Mouse (Mus musculus): ENCODE data around the gene Ttc4. TPM values are rescaled to one million over a fixed set of nuclear protein-coding genes. Genes with fewer than 3 reads are reported as not detected.

The Ttc4 gene
- 155 and 159 TPM in 2 replicates for polyA plus RNA-seq (2012; rRNA removed)

- peaks cover 13% of the 10 kb centered on the region for H3K4me1 ChIP-seq (ENCODE audit: control insufficient read depth, insufficient read depth, low read length)
- H3K4me3 ChIP-seq (ENCODE audit: control insufficient read depth, low read depth, low read length): peak within 1 kb of the TSS; percentile 87
- peak within 1 kb of the TSS; percentile 34; the same call in 1 of the 2 replicates for H3K27ac ChIP-seq (ENCODE audit: control insufficient read depth, insufficient read depth, low read depth, low read length)
- TF ChIP-seq CTCF (IDR thresholded peaks at IDR 0.05; ENCODE audit: control insufficient read depth, insufficient read depth, insufficient replicate concordance, low read depth, low read length) (no peak), POLR2A (IDR thresholded peaks at IDR 0.05; ENCODE audit: control insufficient read depth, low read depth, low read length) (peak; percentile 76)
- no peaks in the 10 kb centered on the region for H3K27me3 ChIP-seq (ENCODE audit: control insufficient read depth, insufficient read depth, low read length)
- H3K36me3 ChIP-seq (ENCODE audit: control insufficient read depth, insufficient read depth, low read length): peaks cover 2% of the 10 kb centered on the region; the same call in 1 of the 2 replicates
Observed at GRCm38 (mm10) chr4:106678442-106679118, at the start of gene Ttc4. Gene Ttc4 (minus strand): TSS chr4:106678944.

DNA sequence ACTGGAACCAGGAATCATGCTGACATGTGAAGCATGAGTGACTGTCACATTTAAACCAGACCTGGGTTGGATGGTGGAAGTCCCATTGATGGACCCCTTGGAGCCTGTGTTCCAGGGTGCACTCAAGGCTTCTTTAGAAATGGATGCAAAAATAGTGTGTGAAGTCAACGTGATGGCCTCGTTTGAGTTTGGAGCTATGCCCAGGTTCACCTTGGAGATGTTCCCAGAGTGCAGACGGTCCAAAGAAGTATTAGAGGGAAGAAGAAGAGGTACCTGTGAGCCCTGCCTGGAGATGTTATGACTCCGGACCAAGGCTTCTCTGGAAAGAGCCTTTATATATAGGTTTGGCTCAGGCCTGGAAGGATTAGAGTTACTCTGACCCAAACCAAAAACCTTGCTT is 41.9 kb upstream of the Ttc4 start:
- TF ChIP-seq POLR2A (IDR thresholded peaks at IDR 0.05; ENCODE audit: control insufficient read depth, low read depth, low read length): no peak
- TF ChIP-seq CTCF (IDR thresholded peaks at IDR 0.05; ENCODE audit: control insufficient read depth, insufficient read depth, insufficient replicate concordance, low read depth, low read length): no peak
- Histone ChIP-seq H3K27ac (ENCODE audit: control insufficient read depth, insufficient read depth, low read depth, low read length) (no peak overlapping the region), H3K27me3 (ENCODE audit: control insufficient read depth, insufficient read depth, low read length) (no peaks in the 10 kb centered on the region), H3K36me3 (ENCODE audit: control insufficient read depth, insufficient read depth, low read length) (no peaks in the 10 kb centered on the region), H3K4me1 (ENCODE audit: control insufficient read depth, insufficient read depth, low read length) (no peaks in the 10 kb centered on the region), H3K4me3 (ENCODE audit: control insufficient read depth, low read depth, low read length) (no peak overlapping the region)

- H3K27me3 ChIP-seq (ENCODE audit: control insufficient read depth, insufficient read depth, low read length): no peaks in the 10 kb centered on the region
- no peaks in the 10 kb centered on the region for H3K4me1 ChIP-seq (ENCODE audit: control insufficient read depth, insufficient read depth, low read length)
- no peak overlapping the region for H3K4me3 ChIP-seq (ENCODE audit: control insufficient read depth, low read depth, low read length)
- H3K36me3 ChIP-seq (ENCODE audit: control insufficient read depth, insufficient read depth, low read length): no peaks in the 10 kb centered on the region
- TF ChIP-seq CTCF (IDR thresholded peaks at IDR 0.05; ENCODE audit: control insufficient read depth, insufficient read depth, insufficient replicate concordance, low read depth, low read length) (no peak), POLR2A (IDR thresholded peaks at IDR 0.05; ENCODE audit: control insufficient read depth, low read depth, low read length) (no peak)
- no peak overlapping the region for H3K27ac ChIP-seq (ENCODE audit: control insufficient read depth, insufficient read depth, low read depth, low read length)
Observed at GRCm38 (mm10) chr4:106713622-106714021, 34.9 kb upstream of the Ttc4 start.

DNA sequence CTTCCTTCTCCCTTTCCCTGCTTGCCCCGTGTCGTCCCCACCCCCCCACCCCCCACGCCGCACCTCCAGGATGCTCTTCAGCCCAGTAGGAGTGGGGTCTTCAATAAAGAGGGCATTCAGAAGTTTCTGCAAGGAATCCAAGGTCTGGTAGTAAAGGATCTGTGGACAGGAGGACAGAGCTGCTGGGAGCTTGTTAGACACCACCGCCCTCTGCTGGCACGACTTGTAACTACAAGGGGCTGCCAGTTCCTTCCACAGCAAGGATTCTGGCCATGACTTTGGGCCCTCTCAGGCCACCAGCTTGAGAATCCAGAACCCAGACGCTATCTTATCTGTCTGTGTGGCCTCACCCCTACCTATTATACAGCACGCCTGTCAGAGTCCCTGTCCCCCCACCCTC is 29.7 kb upstream of the Ttc4 start:
- H3K4me1 ChIP-seq (ENCODE audit: control insufficient read depth, insufficient read depth, low read length): peaks cover 2% of the 10 kb centered on the region
- H3K36me3 ChIP-seq (ENCODE audit: control insufficient read depth, insufficient read depth, low read length): no peaks in the 10 kb centered on the region
- no peak overlapping the region for H3K4me3 ChIP-seq (ENCODE audit: control insufficient read depth, low read depth, low read length)
- no peak overlapping the region for H3K27ac ChIP-seq (ENCODE audit: control insufficient read depth, insufficient read depth, low read depth, low read length)
- TF ChIP-seq POLR2A (IDR thresholded peaks at IDR 0.05; ENCODE audit: control insufficient read depth, low read depth, low read length) (no peak), CTCF (IDR thresholded peaks at IDR 0.05; ENCODE audit: control insufficient read depth, insufficient read depth, insufficient replicate concordance, low read depth, low read length) (peak; percentile 96)
- H3K27me3 ChIP-seq (ENCODE audit: control insufficient read depth, insufficient read depth, low read length): no peaks in the 10 kb centered on the region

DNA sequence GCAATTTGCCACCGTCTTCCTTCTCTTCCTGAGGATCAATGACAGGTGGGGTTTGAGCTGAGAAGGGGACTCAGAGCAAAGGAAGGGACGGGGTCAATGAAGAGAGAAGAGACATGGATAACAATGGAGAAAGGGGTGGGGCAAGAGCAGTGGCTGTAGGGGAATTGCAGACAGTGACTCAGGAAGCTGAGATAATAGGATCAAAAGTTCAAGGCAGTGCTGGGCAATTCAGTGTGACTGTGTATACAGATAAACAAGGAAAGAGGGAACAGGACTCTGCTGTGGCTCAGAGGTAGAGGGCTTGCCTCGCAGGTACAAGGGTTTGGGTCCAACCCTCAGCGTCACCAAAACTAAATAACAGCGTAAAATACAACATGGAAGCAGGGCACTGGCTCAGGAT is 29.2 kb upstream of the Ttc4 start:
- no peak overlapping the region for H3K4me3 ChIP-seq (ENCODE audit: control insufficient read depth, low read depth, low read length)
- no peaks in the 10 kb centered on the region for H3K27me3 ChIP-seq (ENCODE audit: control insufficient read depth, insufficient read depth, low read length)
- H3K4me1 ChIP-seq (ENCODE audit: control insufficient read depth, insufficient read depth, low read length): peaks cover 2% of the 10 kb centered on the region
- TF ChIP-seq POLR2A (IDR thresholded peaks at IDR 0.05; ENCODE audit: control insufficient read depth, low read depth, low read length) (no peak), CTCF (IDR thresholded peaks at IDR 0.05; ENCODE audit: control insufficient read depth, insufficient read depth, insufficient replicate concordance, low read depth, low read length) (no peak)
- no peak overlapping the region for H3K27ac ChIP-seq (ENCODE audit: control insufficient read depth, insufficient read depth, low read depth, low read length)
- no peaks in the 10 kb centered on the region for H3K36me3 ChIP-seq (ENCODE audit: control insufficient read depth, insufficient read depth, low read length)

- Histone ChIP-seq H3K4me3 (ENCODE audit: control insufficient read depth, low read depth, low read length) (no peak overlapping the region), H3K36me3 (ENCODE audit: control insufficient read depth, insufficient read depth, low read length) (no peaks in the 10 kb centered on the region), H3K4me1 (ENCODE audit: control insufficient read depth, insufficient read depth, low read length) (peaks cover 2% of the 10 kb centered on the region), H3K27me3 (ENCODE audit: control insufficient read depth, insufficient read depth, low read length) (no peaks in the 10 kb centered on the region), H3K27ac (ENCODE audit: control insufficient read depth, insufficient read depth, low read depth, low read length) (no peak overlapping the region)
- TF ChIP-seq CTCF (IDR thresholded peaks at IDR 0.05; ENCODE audit: control insufficient read depth, insufficient read depth, insufficient replicate concordance, low read depth, low read length) (no peak), POLR2A (IDR thresholded peaks at IDR 0.05; ENCODE audit: control insufficient read depth, low read depth, low read length) (no peak)
Observed at GRCm38 (mm10) chr4:106705096-106705665, 26.4 kb upstream of the Ttc4 start.

- Histone ChIP-seq H3K4me1 (ENCODE audit: control insufficient read depth, insufficient read depth, low read length) (peaks cover 2% of the 10 kb centered on the region), H3K4me3 (ENCODE audit: control insufficient read depth, low read depth, low read length) (no peak overlapping the region), H3K27ac (ENCODE audit: control insufficient read depth, insufficient read depth, low read depth, low read length) (no peak overlapping the region)
Observed at GRCm38 (mm10) chr4:106704416-106704815, 25.7 kb upstream of the Ttc4 start.

More at GRCm38 (mm10) chr4:106704416-106704815, 25.7 kb upstream of the Ttc4 start:
- Histone ChIP-seq H3K27me3 (ENCODE audit: control insufficient read depth, insufficient read depth, low read length) (no peaks in the 10 kb centered on the region), H3K36me3 (ENCODE audit: control insufficient read depth, insufficient read depth, low read length) (no peaks in the 10 kb centered on the region)
- TF ChIP-seq CTCF (IDR thresholded peaks at IDR 0.05; ENCODE audit: control insufficient read depth, insufficient read depth, insufficient replicate concordance, low read depth, low read length) (no peak), POLR2A (IDR thresholded peaks at IDR 0.05; ENCODE audit: control insufficient read depth, low read depth, low read length) (no peak)
